Mouse (Mus musculus) megakaryocyte, embryonic 14.5 days (primary cell): ENCODE measurements around the gene Lhpp.

Experiments used
- FLI1 ChIP-seq: IDR thresholded peaks from 2 replicates; pipeline ENCODE4 v1.6.1; 2012; ENCODE audit warnings: low read length, inconsistent platforms, mixed read lengths
- GATA1 ChIP-seq: IDR thresholded peaks from 3 replicates; pipeline ENCODE4 v1.6.1; 2012; ENCODE audit warnings: mixed read lengths, low read length, inconsistent platforms, borderline replicate concordance

DNA sequence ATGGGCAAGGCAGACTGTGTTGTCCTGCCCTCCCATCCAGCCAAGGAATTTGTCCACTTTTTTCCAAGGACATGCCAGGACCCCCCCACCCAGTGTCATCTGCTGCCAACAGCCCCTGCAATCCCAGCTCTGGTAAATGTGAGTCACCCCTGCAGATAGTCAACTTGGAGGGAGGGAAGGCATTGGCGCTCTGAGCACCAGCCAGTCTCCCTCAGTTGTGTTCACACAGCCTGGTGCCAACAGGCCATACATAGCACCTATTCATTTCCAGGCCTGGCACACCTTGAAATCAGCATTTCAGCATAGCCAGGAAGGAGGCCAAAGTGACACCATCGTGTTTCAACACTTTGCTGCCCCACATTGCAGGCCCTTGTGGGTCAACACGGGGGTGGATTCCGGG, 73.5 kb downstream of the Lhpp start:
- TF ChIP-seq GATA1 (no peak), FLI1 (no peak)
